Mouse (Mus musculus) CH12.LX (cell line): ENCODE data around the gene Dus3l.

Experiments used
- CHD2 ChIP-seq: IDR thresholded peaks from 2 replicates; pipeline ENCODE4 v1.6.1; 2011; ENCODE audit warnings: low read length, improper control_type of control experiment
- CTCF ChIP-seq, 2 experiments: IDR thresholded peaks in 1 of 2; conservative IDR thresholded peaks in 1 of 2; 2 replicates each; pipeline ENCODE4 v1.5.1; 2011 to 2012; ENCODE audit warnings: low read depth in 2 of 2, low read length in 2 of 2, improper control_type of control experiment in 1 of 2, inconsistent platforms in 1 of 2, mild to moderate bottlenecking in 1 of 2, moderate library complexity in 1 of 2
- E2F4 ChIP-seq: IDR thresholded peaks from 2 replicates; pipeline ENCODE4 v1.6.1; 2011; ENCODE audit warnings: low read depth, low read length, improper control_type of control experiment; ENCODE audit not compliant: insufficient replicate concordance
- ELF1 ChIP-seq: IDR thresholded peaks from 2 replicates; pipeline ENCODE4 v1.6.1; 2014; ENCODE audit warnings: low read depth, mild to moderate bottlenecking, inconsistent platforms, low read length, improper control_type of control experiment
- EP300 ChIP-seq: IDR thresholded peaks from 2 replicates; pipeline ENCODE4 v1.6.1; 2011; ENCODE audit warnings: low read length, improper control_type of control experiment
- ETS1 ChIP-seq: conservative IDR thresholded peaks from 2 replicates; pipeline ENCODE4 v1.6.1; 2012; ENCODE audit warnings: low read depth, mild to moderate bottlenecking, inconsistent platforms, low read length, improper control_type of control experiment, moderate library complexity
- MAFK ChIP-seq: IDR thresholded peaks from 2 replicates; pipeline ENCODE4 v1.6.1; 2011; ENCODE audit warnings: low read length, improper control_type of control experiment; ENCODE audit not compliant: insufficient replicate concordance
- MEF2A ChIP-seq: IDR thresholded peaks from 2 replicates; pipeline ENCODE4 v1.6.1; 2014; ENCODE audit warnings: low read depth, mild to moderate bottlenecking, inconsistent platforms, low read length, improper control_type of control experiment, borderline replicate concordance
- MXI1 ChIP-seq: IDR thresholded peaks from 2 replicates; pipeline ENCODE4 v1.6.1; 2011; ENCODE audit warnings: mild to moderate bottlenecking, low read depth, low read length, improper control_type of control experiment
- POLR2A ChIP-seq: IDR thresholded peaks from 2 replicates; pipeline ENCODE4 v1.6.1; 2011; ENCODE audit warnings: low read depth, mild to moderate bottlenecking, improper control_type of control experiment, low read length
- RAD21 ChIP-seq: IDR thresholded peaks from 2 replicates; pipeline ENCODE4 v1.6.1; 2011; ENCODE audit warnings: low read depth, mild to moderate bottlenecking, low read length, improper control_type of control experiment, moderate library complexity
- RCOR1 ChIP-seq: conservative IDR thresholded peaks from 2 replicates; pipeline ENCODE4 v1.6.1; 2012; ENCODE audit warnings: low read depth, mild to moderate bottlenecking, inconsistent platforms, low read length, improper control_type of control experiment
- ZKSCAN1 ChIP-seq: IDR thresholded peaks from 2 replicates; pipeline ENCODE4 v1.6.1; 2012; ENCODE audit warnings: low read depth, inconsistent platforms, low read length, improper control_type of control experiment, borderline replicate concordance

DNA sequence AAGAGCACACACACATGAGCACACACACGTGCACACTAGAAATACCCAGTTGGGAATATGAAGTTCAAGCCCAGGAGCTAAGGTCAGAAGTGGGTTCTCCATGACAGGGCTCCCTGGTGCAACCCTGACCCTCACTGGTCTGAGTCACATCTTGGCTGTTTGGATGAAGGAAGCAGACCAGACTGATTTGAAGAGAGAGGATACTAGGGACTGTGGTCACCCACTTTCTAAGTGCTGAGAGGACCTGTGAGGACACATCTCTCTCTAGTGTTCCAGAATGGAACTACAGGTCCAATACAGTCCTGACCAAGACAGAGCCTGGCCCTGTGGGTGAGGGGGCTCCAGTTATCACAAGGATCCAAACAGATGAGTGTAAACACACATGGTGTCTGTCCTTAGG, 41.2 kb downstream of the Dus3l start:
- TF ChIP-seq CTCF (conservative IDR thresholded peaks at IDR 0.05 in 1 of 2, IDR thresholded peaks at IDR 0.05 in 1 of 2; ENCODE audit: low read depth in 2 of 2, low read length in 2 of 2): peak in 1 of 2 experiments; percentile 54; a peak in 2 of 4 replicates
- peak; percentile 61 for TF ChIP-seq RAD21
- TF ChIP-seq EP300: no peak
- no peak for TF ChIP-seq POLR2A
- no peak for TF ChIP-seq ZKSCAN1
- TF ChIP-seq E2F4: no peak
- no peak for TF ChIP-seq CHD2
- TF ChIP-seq MXI1: no peak
- TF ChIP-seq MEF2A: no peak
- TF ChIP-seq RCOR1: no peak
- TF ChIP-seq MAFK: no peak
- no peak for TF ChIP-seq ELF1
- TF ChIP-seq ETS1: no peak
